Mouse (Mus musculus) intestine, postnatal 0 days (tissue): ENCODE results near the gene Dok1. TPM values are rescaled to one million over a fixed set of nuclear protein-coding genes. Genes with fewer than 3 reads are reported as not detected.

Experiments used
- ATAC-seq: fragments of 200-750 bp; cut with Nextera tagmentation; 2 replicates; pipeline ENCODE4 v1.8.0; 2017; ENCODE audit warnings: mild to moderate bottlenecking, moderate TSS enrichment, moderate library complexity
- H3K27ac ChIP-seq: fragments of 300-500 bp; sonication (generic); 2 replicates; pipeline ENCODE4 v1.5.1; 2014; ENCODE audit warnings: mild to moderate bottlenecking, low read depth, low read length, moderate library complexity
- H3K27me3 ChIP-seq: fragments of 300-500 bp; sonication (generic); replicated peaks from 2 replicates; pipeline ENCODE4 v1.6.1; 2014; ENCODE audit warnings: low read length, mixed read lengths; ENCODE audit not compliant: control insufficient read depth, insufficient read depth
- H3K36me3 ChIP-seq: fragments of 300-500 bp; sonication (generic); 2 replicates; pipeline ENCODE4 v1.6.1; 2014; ENCODE audit warnings: mild to moderate bottlenecking, moderate library complexity; ENCODE audit not compliant: control insufficient read depth, insufficient read depth
- H3K4me1 ChIP-seq: fragments of 300-500 bp; sonication (generic); replicated peaks from 2 replicates; pipeline ENCODE4 v1.6.1; 2014; ENCODE audit warnings: antibody characterized with exemption, low read length, mixed read lengths; ENCODE audit not compliant: control insufficient read depth, insufficient read depth
- H3K4me2 ChIP-seq: fragments of 300-500 bp; sonication (generic); replicated peaks from 2 replicates; pipeline ENCODE4 v1.6.1; 2014; ENCODE audit warnings: low read depth, mild to moderate bottlenecking, moderate library complexity
- H3K4me3 ChIP-seq: fragments of 300-500 bp; sonication (generic); 2 replicates; pipeline ENCODE4 v1.5.1; 2014; ENCODE audit warnings: low read depth, low read length
- H3K9ac ChIP-seq: fragments of 300-500 bp; sonication (generic); 2 replicates; pipeline ENCODE4 v1.6.1; 2014; ENCODE audit warnings: mild to moderate bottlenecking, low read depth, low read length
- H3K9me3 ChIP-seq: fragments of 300-500 bp; sonication (generic); 2 replicates; pipeline ENCODE4 v1.6.1; 2016; ENCODE audit warnings: mixed run types; ENCODE audit not compliant: control insufficient read depth
- CTCF ChIP-seq: sonication (generic); IDR thresholded peaks from 2 replicates; pipeline ENCODE4 v1.5.1; 2016; ENCODE audit warnings: low read depth, mild to moderate bottlenecking, control low read depth, antibody characterized with exemption, moderate library complexity
- WGBS: fragments of 180-500 bp; shearing (Covaris S2); extraction: QIAGEN DNeasy Blood & Tissue Kit; methylation state at CpG from one replicate; pipeline ENCODE4 v1.1.7; 2014; 5-methylcytosine and 5-hydroxymethylcytosine counted together
- polyA plus RNA-seq: library from polyadenylated mRNA; unstranded; fragments of >200 nt; fragmentation: Nextera tagmentation; extraction: Ambion mirVana; gene quantifications from 2 replicates; pipeline ENCODE4 v1.2.1, GENCODE M21; 2015

Dok1 gene
- polyA plus RNA-seq, result 7.7 and 8.8 TPM in 2 replicates

DNA sequence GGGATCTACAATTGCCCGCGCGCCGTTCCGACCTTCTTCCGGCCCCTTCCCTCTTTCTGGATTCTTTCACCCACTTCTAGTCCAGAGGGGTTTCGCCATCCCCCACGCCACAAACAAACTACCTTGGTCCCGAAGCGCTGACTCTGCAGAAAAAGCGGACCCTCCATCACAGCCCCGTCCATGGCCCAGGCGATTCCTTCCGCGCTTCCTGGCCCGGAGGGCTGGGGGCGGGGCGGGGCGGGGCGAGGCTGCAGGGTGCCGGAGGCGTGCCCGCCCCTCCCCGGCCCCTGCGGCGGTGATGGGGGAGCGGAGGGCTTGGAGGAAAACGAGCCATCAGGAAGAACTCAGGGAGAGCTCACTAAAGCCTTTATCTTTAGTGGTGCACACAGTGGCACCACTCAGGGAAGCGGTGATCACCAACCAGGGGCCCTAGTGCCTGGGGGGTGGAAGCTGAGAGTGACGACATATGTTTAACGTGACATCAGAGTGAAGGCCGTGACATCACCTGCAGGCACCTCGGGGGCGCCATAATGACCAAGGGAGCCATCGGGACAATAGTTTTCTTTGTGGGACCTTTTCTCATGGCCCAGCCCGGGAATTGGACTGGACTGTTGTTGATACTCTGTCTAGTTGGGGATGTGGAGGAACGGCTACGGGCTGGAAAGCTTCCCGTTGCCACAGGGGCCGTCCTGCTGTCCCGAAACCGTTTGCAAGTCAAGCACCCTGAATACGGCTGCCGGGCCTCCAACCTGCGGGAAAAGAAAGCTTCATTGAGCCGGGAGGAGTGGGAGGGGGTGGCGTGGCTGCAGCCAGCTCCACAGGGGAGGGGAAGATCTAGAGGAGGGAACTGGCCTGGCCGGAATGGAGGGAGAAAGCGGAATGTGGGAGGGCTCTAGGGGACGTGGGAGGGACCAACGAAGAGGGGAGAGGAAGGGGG, at the start of gene Dok1, which contains the start of gene Loxl3:
Gene Dok1 (minus strand): TSS at position 223 of the 937 bp plus-strand sequence.
Gene Loxl3 (plus strand): TSS at position 925 of the 937 bp plus-strand sequence.
- Histone ChIP-seq H3K4me3 (peak within 1 kb of the TSS; percentile 76), H3K36me3 (peaks cover 10% of the 10 kb centered on the region; the same call in 1 of the 2 replicates), H3K27me3 (no peaks in the 10 kb centered on the region; the same call in 1 of the 2 replicates), H3K4me1 (no peaks in the 10 kb centered on the region), H3K9ac (peak within 1 kb of the TSS; percentile 55), H3K4me2 (peak within 1 kb of the TSS; percentile 90), H3K27ac (peak within 1 kb of the TSS; percentile 46; the same call in 1 of the 2 replicates), H3K9me3 (no peaks in the 10 kb centered on the region)
- 0% methylated on average over 51 of the region's 51 CpGs for WGBS
- no peak for TF ChIP-seq CTCF
- ATAC-seq, result peak; percentile 77

DNA sequence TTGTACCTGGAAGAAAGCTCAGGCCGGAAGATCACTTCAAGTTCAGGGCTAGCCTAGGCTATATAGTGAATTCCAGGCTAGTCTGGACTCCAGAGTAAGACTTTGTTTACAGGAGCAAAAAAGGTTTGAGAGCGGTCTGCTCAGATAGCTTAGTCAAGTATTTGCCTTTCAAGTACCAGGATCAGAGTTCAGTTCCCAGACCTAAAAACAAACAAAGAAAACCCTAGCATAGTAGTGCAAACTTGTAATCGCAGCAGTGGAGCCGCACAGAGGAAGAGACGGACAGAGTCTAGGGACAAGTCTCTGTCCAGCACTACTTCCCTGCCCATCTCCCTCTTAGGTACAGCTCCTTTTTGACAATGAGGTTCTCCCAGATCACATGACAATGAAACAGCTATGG, 46.9 kb upstream of the Dok1 start:
- no peaks in the 10 kb centered on the region for H3K9me3 ChIP-seq
- peaks cover 22% of the 10 kb centered on the region; the same call in 1 of the 2 replicates for H3K36me3 ChIP-seq
- no peak overlapping the region for H3K4me3 ChIP-seq
- no peak for TF ChIP-seq CTCF
- ATAC-seq, result no peak
- peaks cover 36% of the 10 kb centered on the region for H3K27me3 ChIP-seq
- H3K27ac ChIP-seq, result no peak overlapping the region
- no peak overlapping the region for H3K9ac ChIP-seq
- H3K4me2 ChIP-seq, result no peak overlapping the region
- 0 out of 2 replicates have a peak, but pooled peaks cover 3% of the 10 kb centered on the region for H3K4me1 ChIP-seq
- 84% methylated on average over 5 of the region's 5 CpGs for WGBS

DNA sequence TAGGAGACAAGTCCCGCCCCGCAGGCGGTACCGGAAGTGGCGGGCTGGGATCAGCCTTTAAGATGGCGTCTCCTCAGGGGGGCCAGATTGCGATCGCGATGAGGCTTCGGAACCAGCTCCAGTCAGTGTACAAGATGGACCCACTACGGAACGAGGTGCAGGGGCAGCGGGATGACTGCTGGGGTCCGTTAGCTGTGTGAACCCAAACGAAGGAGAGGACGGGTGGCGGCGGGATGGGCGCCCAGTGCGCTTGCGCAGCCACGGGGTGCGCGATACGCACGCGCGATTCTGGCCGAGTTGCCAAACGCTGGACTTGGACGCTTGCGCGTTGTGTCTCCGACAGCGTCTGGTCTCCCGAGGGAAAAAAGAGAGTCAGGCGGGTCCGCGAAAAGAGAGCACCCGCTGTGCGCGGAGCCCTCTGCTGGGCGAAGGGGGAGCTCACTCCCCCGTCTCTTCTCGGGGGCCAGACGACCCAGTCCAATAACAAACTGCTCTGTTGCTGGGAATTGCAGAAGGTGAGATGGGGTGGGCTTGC, 45.1 kb upstream of the Dok1 start:
- peak; percentile 93 for ATAC-seq
- under 1% methylated on average over 46 of the region's 46 CpGs for WGBS

DNA sequence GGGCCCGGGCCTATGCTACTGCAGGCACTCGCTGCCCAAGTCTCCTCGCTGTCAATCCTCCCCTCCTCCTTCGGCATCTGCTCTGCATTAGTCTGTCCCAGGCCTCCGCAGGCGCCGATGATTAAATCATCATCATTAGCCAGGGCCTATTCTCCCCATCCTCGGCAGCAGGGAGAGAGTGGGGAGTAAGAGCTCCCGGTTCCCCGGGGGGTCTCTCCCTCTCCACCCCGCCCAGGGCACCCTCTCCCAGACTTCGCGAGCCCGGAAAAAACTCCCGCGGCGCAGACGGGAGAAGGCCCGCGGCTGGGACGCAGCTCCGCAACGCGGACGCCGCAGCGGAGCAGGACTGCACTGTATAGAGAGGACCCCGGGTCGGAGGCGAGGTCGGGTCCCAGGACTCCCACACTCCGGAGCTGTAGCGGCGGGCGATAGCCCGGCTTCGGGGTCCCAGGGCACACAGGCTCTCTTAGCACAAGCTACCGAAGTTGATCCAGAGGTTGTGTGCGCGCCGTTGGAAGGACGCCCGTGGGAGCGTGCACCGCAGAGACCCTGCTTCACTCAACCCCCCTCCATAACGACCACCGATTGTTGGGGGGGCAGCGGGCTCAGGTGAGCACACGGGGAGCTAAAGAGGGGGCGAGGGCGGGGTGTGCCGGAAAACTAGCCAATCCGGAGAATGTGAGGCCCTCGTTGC, 44.5 kb upstream of the Dok1 start, which contains the start of gene Pcgf1:
Gene Pcgf1 (plus strand): TSS at position 240 of the 694 bp plus-strand sequence.
- under 1% methylated on average over 54 of the region's 54 CpGs for WGBS
- H3K27me3 ChIP-seq, result peaks cover 38% of the 10 kb centered on the region

More for the DNA sequence above, 45.1 kb upstream of the Dok1 start:
- peak; percentile 80 for TF ChIP-seq CTCF
- H3K27me3 ChIP-seq, result peaks cover 38% of the 10 kb centered on the region
- 0 out of 2 replicates have a peak, but pooled peaks cover 3% of the 10 kb centered on the region for H3K4me1 ChIP-seq
- peak overlapping the region; percentile 47 for H3K9ac ChIP-seq
- H3K4me2 ChIP-seq, result peak overlapping the region; percentile 98
- no peaks in the 10 kb centered on the region for H3K9me3 ChIP-seq
- peaks cover 22% of the 10 kb centered on the region; the same call in 1 of the 2 replicates for H3K36me3 ChIP-seq
- peak overlapping the region; percentile 74; the same call in 1 of the 2 replicates for H3K27ac ChIP-seq
- peak overlapping the region; percentile 61 for H3K4me3 ChIP-seq

DNA sequence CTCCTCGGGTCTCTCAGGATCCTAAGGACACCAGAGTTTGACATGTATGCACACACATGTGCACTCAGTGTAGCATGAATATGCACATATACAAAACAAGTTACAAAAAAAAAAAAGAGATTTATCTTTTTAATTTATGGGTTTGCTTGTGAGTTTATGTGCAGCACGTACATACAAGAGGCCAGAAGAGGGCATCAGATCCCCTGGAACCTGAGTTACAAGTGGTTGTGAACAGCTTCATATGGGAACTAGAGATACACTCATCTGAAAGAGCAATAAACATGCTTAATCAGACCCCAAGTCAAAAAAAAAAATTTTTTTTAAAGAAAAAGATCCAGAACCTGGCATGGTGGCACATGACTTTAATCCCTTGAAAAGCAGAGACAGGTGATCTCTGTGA, 41.7 kb upstream of the Dok1 start:
- Histone ChIP-seq H3K4me2 (no peak overlapping the region), H3K27ac (no peak overlapping the region), H3K4me1 (peaks cover 3% of the 10 kb centered on the region; the same call in 1 of the 2 replicates), H3K4me3 (no peak overlapping the region), H3K9me3 (no peaks in the 10 kb centered on the region), H3K27me3 (peaks cover 64% of the 10 kb centered on the region), H3K9ac (no peak overlapping the region), H3K36me3 (no peaks in the 10 kb centered on the region; the same call in 1 of the 2 replicates)
- no peak for ATAC-seq
- peak; percentile 53 for TF ChIP-seq CTCF
- 15% methylated on average over 2 of the region's 2 CpGs for WGBS

More for the DNA sequence above, 44.5 kb upstream of the Dok1 start, which contains the start of gene Pcgf1:
- no peak for TF ChIP-seq CTCF
- Histone ChIP-seq H3K27ac (peak within 1 kb of the TSS; percentile 74; the same call in 1 of the 2 replicates), H3K9me3 (no peaks in the 10 kb centered on the region), H3K4me1 (0 out of 2 replicates have a peak, but pooled peaks cover 3% of the 10 kb centered on the region), H3K4me2 (peak within 1 kb of the TSS; percentile 98), H3K4me3 (peak within 1 kb of the TSS; percentile 61), H3K36me3 (peaks cover 21% of the 10 kb centered on the region; the same call in 1 of the 2 replicates), H3K9ac (peak within 1 kb of the TSS; percentile 47)
- ATAC-seq, result peak; percentile 28
